ENCODE assay signal across 11 mouse cellular contexts in genomic region chr4:132491748-132492147, GRCm38 (mm10). TPM values are rescaled to one million over a fixed set of nuclear protein-coding genes. Genes with fewer than 3 reads are reported as not detected.
DNase-seq lines count a peak whose midpoint lies in the region; ATAC-seq and TF ChIP-seq lines count a peak whose summit lies in the region.
"Had no signal": no experiment of that assay in that cellular context is flagged by ENCODE, and none has a peak within 500 bp of the region (broad histone marks: within the 10 kb centered on the region; RNA-seq: fewer than 3 reads in every experiment).

No protein-coding gene starts in this region.

- no peak overlapping the region for H3K4me3 ChIP-seq in heart, embryonic 11.5 days (ENCODE audit: low read depth, low read length)
- H3K4me3 ChIP-seq in liver, postnatal 0 days (ENCODE audit: low read depth, low read length), result no peak overlapping the region
- H3K4me3 ChIP-seq in midbrain, embryonic 15.5 days, result no peak overlapping the region
- H3K4me3 ChIP-seq: forebrain, embryonic 15.5 days; heart, embryonic 15.5 days had no signal

- H3K9ac ChIP-seq in heart, embryonic 11.5 days (ENCODE audit: low read depth, low read length), result no peak overlapping the region
- H3K9ac ChIP-seq in liver, postnatal 0 days (replicated peaks), result no peak overlapping the region; the same call in 1 of the 2 replicates
- H3K9ac ChIP-seq in midbrain, embryonic 15.5 days, result no peak overlapping the region
- H3K9ac ChIP-seq: forebrain, embryonic 15.5 days; heart, embryonic 15.5 days had no signal

- H3K36me3 ChIP-seq in heart, embryonic 11.5 days (ENCODE audit: control insufficient read depth, insufficient read depth, low read length), result peaks cover 2% of the 10 kb centered on the region; the same call in 1 of the 2 replicates
- H3K36me3 ChIP-seq in liver, postnatal 0 days (replicated peaks; ENCODE audit: insufficient read depth, low read length), result peaks cover 38% of the 10 kb centered on the region
- H3K36me3 ChIP-seq in midbrain, embryonic 15.5 days (replicated peaks), result no peaks in the 10 kb centered on the region
- H3K36me3 ChIP-seq: forebrain, embryonic 15.5 days had no signal

- DNase-seq in heart, adult 11 months, result peak; percentile 94
- DNase-seq in 416B (ENCODE audit: low read depth), result peak; percentile 34
- DNase-seq in kidney, adult 8-10 months, result peak; percentile 88 to 90
- DNase-seq in liver, postnatal 0 days, result peak; percentile 79
- no peak for DNase-seq in cerebellum, postnatal 14 days
- no peak for DNase-seq in thymus, postnatal 4 days
- DNase-seq: B cell, adult 2 months had no signal

- no peaks in the 10 kb centered on the region for H3K9me3 ChIP-seq in heart, embryonic 11.5 days (replicated peaks; ENCODE audit: control insufficient read depth, low read length)
- no peaks in the 10 kb centered on the region for H3K9me3 ChIP-seq in liver, postnatal 0 days (ENCODE audit: low read length)
- no peaks in the 10 kb centered on the region for H3K9me3 ChIP-seq in midbrain, embryonic 15.5 days
- H3K9me3 ChIP-seq: forebrain, embryonic 15.5 days; heart, embryonic 15.5 days had no signal

- WGBS in heart, embryonic 11.5 days (ENCODE audit: insufficient replicate concordance), result 73% methylated on average over 6 of the region's 6 CpGs
- 61% methylated on average over 6 of the region's 6 CpGs for WGBS in liver, postnatal 0 days (ENCODE audit: insufficient replicate concordance)
- WGBS in midbrain, embryonic 15.5 days, result 88% methylated on average over 6 of the region's 6 CpGs

- no peak overlapping the region for H3K27ac ChIP-seq in heart, embryonic 11.5 days (ENCODE audit: low read depth, low read length)
- H3K27ac ChIP-seq in liver, postnatal 0 days (ENCODE audit: low read depth), result peak overlapping the region; percentile 82
- no peak overlapping the region for H3K27ac ChIP-seq in midbrain, embryonic 15.5 days
- H3K27ac ChIP-seq: forebrain, embryonic 15.5 days; heart, embryonic 15.5 days had no signal

- H3K4me1 ChIP-seq in heart, embryonic 11.5 days (ENCODE audit: control insufficient read depth, insufficient read depth, low read length), result no peaks in the 10 kb centered on the region
- peaks cover 24% of the 10 kb centered on the region for H3K4me1 ChIP-seq in liver, postnatal 0 days (ENCODE audit: insufficient read depth)
- H3K4me1 ChIP-seq in midbrain, embryonic 15.5 days, result peaks cover 4% of the 10 kb centered on the region; the same call in 1 of the 2 replicates
- H3K4me1 ChIP-seq: forebrain, embryonic 15.5 days had no signal

- TF ChIP-seq EP300 in liver, postnatal 0 days (IDR thresholded peaks at IDR 0.05; ENCODE audit: low read depth), result peak; percentile 70; the same call in 1 of the 2 replicates

- no peaks in the 10 kb centered on the region for H3K27me3 ChIP-seq in heart, embryonic 11.5 days (ENCODE audit: control insufficient read depth, insufficient read depth, low read length)
- no peaks in the 10 kb centered on the region for H3K27me3 ChIP-seq in liver, postnatal 0 days (ENCODE audit: insufficient read depth, low read length)
- no peaks in the 10 kb centered on the region for H3K27me3 ChIP-seq in midbrain, embryonic 15.5 days (replicated peaks)
- H3K27me3 ChIP-seq: forebrain, embryonic 15.5 days; heart, embryonic 15.5 days had no signal

- H3K4me2 ChIP-seq in heart, embryonic 11.5 days, result no peak overlapping the region
- H3K4me2 ChIP-seq in liver, postnatal 0 days (ENCODE audit: low read depth, low read length), result no peak overlapping the region
- no peak overlapping the region for H3K4me2 ChIP-seq in midbrain, embryonic 15.5 days
- H3K4me2 ChIP-seq: forebrain, embryonic 15.5 days; heart, embryonic 15.5 days had no signal

- no peak for ATAC-seq in heart, embryonic 11.5 days (replicated peaks; ENCODE audit: insufficient number of reproducible peaks, low FRiP score, low TSS enrichment)
- peak; percentile 93 for ATAC-seq in liver, postnatal 0 days
- no peak for ATAC-seq in midbrain, embryonic 15.5 days (replicated peaks)
- ATAC-seq: forebrain, embryonic 15.5 days had no signal

- TF ChIP-seq CTCF in liver, postnatal 0 days (IDR thresholded peaks at IDR 0.05; ENCODE audit: low read depth), result no peak

RNA-seq across cellular contexts. Expression of gene Sesn2, which starts 18.6 kb away (rescaled TPM):
- polyA plus RNA-seq in heart, embryonic 11.5 days (2014; fragmentation: Nextera tagmentation; extraction: Ambion mirVana), result 4.1 and 6.2 TPM in 2 replicates
- 7.3 and 8.7 TPM in 2 replicates for polyA plus RNA-seq in liver, postnatal 0 days (2015; fragmentation: Nextera tagmentation; extraction: Ambion mirVana)
- polyA plus RNA-seq in midbrain, embryonic 15.5 days (2015; fragmentation: Nextera tagmentation; extraction: Ambion mirVana), result 8.1 and 9.7 TPM in 2 replicates

RNA-seq across cellular contexts. Expression of gene Med18, which starts 28.0 kb away (rescaled TPM):
- polyA plus RNA-seq in heart, embryonic 11.5 days (2014; fragmentation: Nextera tagmentation; extraction: Ambion mirVana), result 12.4 and 17.4 TPM in 2 replicates
- 8.0 and 10.1 TPM in 2 replicates for polyA plus RNA-seq in liver, postnatal 0 days (2015; fragmentation: Nextera tagmentation; extraction: Ambion mirVana)
- 15.9 and 17.7 TPM in 2 replicates for polyA plus RNA-seq in midbrain, embryonic 15.5 days (2015; fragmentation: Nextera tagmentation; extraction: Ambion mirVana)

RNA-seq across cellular contexts. Expression of gene Atpif1, which starts 41.7 kb away (rescaled TPM):
- 1,210 and 1,262 TPM in 2 replicates for polyA plus RNA-seq in heart, embryonic 11.5 days (2014; fragmentation: Nextera tagmentation; extraction: Ambion mirVana)
- polyA plus RNA-seq in liver, postnatal 0 days (2015; fragmentation: Nextera tagmentation; extraction: Ambion mirVana), result 935 and 945 TPM in 2 replicates
- polyA plus RNA-seq in midbrain, embryonic 15.5 days (2015; fragmentation: Nextera tagmentation; extraction: Ambion mirVana), result 1,207 and 1,280 TPM in 2 replicates

RNA-seq across cellular contexts. Expression of gene Dnajc8, which starts 43.6 kb away (rescaled TPM):
- 157 and 162 TPM in 2 replicates for polyA plus RNA-seq in heart, embryonic 11.5 days (2014; fragmentation: Nextera tagmentation; extraction: Ambion mirVana)
- 70.7 and 71.5 TPM in 2 replicates for polyA plus RNA-seq in liver, postnatal 0 days (2015; fragmentation: Nextera tagmentation; extraction: Ambion mirVana)
- 130 and 131 TPM in 2 replicates for polyA plus RNA-seq in midbrain, embryonic 15.5 days (2015; fragmentation: Nextera tagmentation; extraction: Ambion mirVana)

Comparison
In these comparisons a context has a peak if more than half of its experiments do, and no peak if none do; other contexts are left out.
1. DNase-seq: peak in heart, adult 11 months (single experiment), 416B (single experiment), kidney, adult 8-10 months (2 of 2) and liver, postnatal 0 days (single experiment); none in cerebellum, postnatal 14 days (0 of 2) and thymus, postnatal 4 days (single experiment).